Mouse (Mus musculus): Measurements from ENCODE around the gene Vps4b. TPM values are rescaled to one million over a fixed set of nuclear protein-coding genes. Genes with fewer than 3 reads are reported as not detected.

Vps4b gene
- 39.2 and 40.6 TPM in 2 replicates for polyA plus RNA-seq (2015; fragmentation: Nextera tagmentation; extraction: Ambion mirVana)

- H3K36me3 ChIP-seq, result no peaks in the 10 kb centered on the region
- H3K4me1 ChIP-seq (replicated peaks), result peaks cover 29% of the 10 kb centered on the region
- peak within 1 kb of the TSS; percentile 93 for H3K27ac ChIP-seq
- H3K9me3 ChIP-seq, result no peaks in the 10 kb centered on the region
- H3K27me3 ChIP-seq, result no peaks in the 10 kb centered on the region
- H3K4me2 ChIP-seq, result peak within 1 kb of the TSS; percentile 82
- H3K4me3 ChIP-seq, result peak within 1 kb of the TSS; percentile 95
- ATAC-seq (ENCODE audit: low FRiP score), result peak; percentile 100
- peak within 1 kb of the TSS; percentile 96 for H3K9ac ChIP-seq
- WGBS, result under 1% methylated on average over 23 of the region's 23 CpGs
Observed at GRCm38 (mm10) chr1:106796542-106796924, at the start of gene Vps4b. Gene Vps4b, minus strand, starts transcription at chr1:106796728.

GRCm38 (mm10) chr1:106828784-106829183 lies 32.3 kb upstream of the Vps4b start:
- Histone ChIP-seq H3K4me2 (no peak overlapping the region), H3K4me3 (no peak overlapping the region), H3K27me3 (no peaks in the 10 kb centered on the region), H3K27ac (no peak overlapping the region), H3K4me1 (replicated peaks) (no peaks in the 10 kb centered on the region), H3K9me3 (no peaks in the 10 kb centered on the region), H3K36me3 (no peaks in the 10 kb centered on the region), H3K9ac (no peak overlapping the region)
- no peak for ATAC-seq (ENCODE audit: low FRiP score)
- 81% methylated on average over 4 of the region's 4 CpGs for WGBS

GRCm38 (mm10) chr1:106822297-106822696 lies 25.8 kb upstream of the Vps4b start:
- ATAC-seq (ENCODE audit: low FRiP score), result no peak
- H3K27ac ChIP-seq, result no peak overlapping the region
- H3K36me3 ChIP-seq, result no peaks in the 10 kb centered on the region
- no peaks in the 10 kb centered on the region for H3K4me1 ChIP-seq (replicated peaks)
- H3K4me2 ChIP-seq, result no peak overlapping the region
- no peaks in the 10 kb centered on the region for H3K9me3 ChIP-seq
- no peak overlapping the region for H3K4me3 ChIP-seq
- WGBS, result 67% methylated on average over 3 of the region's 3 CpGs
- no peak overlapping the region for H3K9ac ChIP-seq
- no peaks in the 10 kb centered on the region for H3K27me3 ChIP-seq

GRCm38 (mm10) chr1:106818323-106818722 lies 21.8 kb upstream of the Vps4b start:
- H3K36me3 ChIP-seq, result no peaks in the 10 kb centered on the region
- H3K4me3 ChIP-seq, result no peak overlapping the region
- H3K4me2 ChIP-seq, result no peak overlapping the region
- H3K27me3 ChIP-seq, result no peaks in the 10 kb centered on the region
- H3K27ac ChIP-seq, result no peak overlapping the region
- no peaks in the 10 kb centered on the region for H3K4me1 ChIP-seq (replicated peaks)
- no peak overlapping the region for H3K9ac ChIP-seq
- 32% methylated on average over 4 of the region's 4 CpGs for WGBS
- no peak for ATAC-seq (ENCODE audit: low FRiP score)
- no peaks in the 10 kb centered on the region for H3K9me3 ChIP-seq

GRCm38 (mm10) chr1:106816766-106817165 lies 20.2 kb upstream of the Vps4b start:
- H3K9me3 ChIP-seq, result no peaks in the 10 kb centered on the region
- no peak overlapping the region; the same call in 1 of the 2 replicates for H3K9ac ChIP-seq
- no peaks in the 10 kb centered on the region for H3K4me1 ChIP-seq (replicated peaks)
- H3K4me3 ChIP-seq, result no peak overlapping the region
- no peak for ATAC-seq (ENCODE audit: low FRiP score)
- H3K27ac ChIP-seq, result no peak overlapping the region
- no peaks in the 10 kb centered on the region for H3K36me3 ChIP-seq
- H3K4me2 ChIP-seq, result no peak overlapping the region
- 89% methylated on average over 11 of the region's 11 CpGs for WGBS
- no peaks in the 10 kb centered on the region for H3K27me3 ChIP-seq

GRCm38 (mm10) chr1:106815265-106815664 lies 18.7 kb upstream of the Vps4b start:
- Histone ChIP-seq H3K4me1 (replicated peaks) (no peaks in the 10 kb centered on the region), H3K27ac (no peak overlapping the region), H3K36me3 (no peaks in the 10 kb centered on the region), H3K4me3 (no peak overlapping the region), H3K9me3 (no peaks in the 10 kb centered on the region), H3K4me2 (no peak overlapping the region), H3K27me3 (no peaks in the 10 kb centered on the region), H3K9ac (no peak overlapping the region)
- WGBS, result 91% methylated on average over 6 of the region's 6 CpGs
- ATAC-seq (ENCODE audit: low FRiP score), result no peak

GRCm38 (mm10) chr1:106814864-106815263 lies 18.3 kb upstream of the Vps4b start:
- no peaks in the 10 kb centered on the region for H3K9me3 ChIP-seq
- no peak for ATAC-seq (ENCODE audit: low FRiP score)
- no peak overlapping the region for H3K4me3 ChIP-seq
- no peak overlapping the region for H3K4me2 ChIP-seq
- no peaks in the 10 kb centered on the region for H3K27me3 ChIP-seq
- 72% methylated on average over 5 of the region's 5 CpGs for WGBS
- H3K9ac ChIP-seq, result no peak overlapping the region
- H3K27ac ChIP-seq, result no peak overlapping the region
- no peaks in the 10 kb centered on the region for H3K4me1 ChIP-seq (replicated peaks)
- no peaks in the 10 kb centered on the region for H3K36me3 ChIP-seq

GRCm38 (mm10) chr1:106799931-106800330 lies 3.4 kb upstream of the Vps4b start:
- ATAC-seq (ENCODE audit: low FRiP score), result no peak
- H3K27me3 ChIP-seq, result no peaks in the 10 kb centered on the region
- H3K9ac ChIP-seq, result no peak overlapping the region
- H3K4me1 ChIP-seq (replicated peaks), result peaks cover 13% of the 10 kb centered on the region
- no peaks in the 10 kb centered on the region for H3K9me3 ChIP-seq
- H3K4me2 ChIP-seq, result no peak overlapping the region
- no peaks in the 10 kb centered on the region for H3K36me3 ChIP-seq
- WGBS, result 85% methylated on average over 3 of the region's 3 CpGs
- no peak overlapping the region for H3K4me3 ChIP-seq
- no peak overlapping the region for H3K27ac ChIP-seq

- 62% methylated on average over 1 of the region's 1 CpGs for WGBS
- no peaks in the 10 kb centered on the region for H3K9me3 ChIP-seq
- no peak for ATAC-seq (ENCODE audit: low FRiP score)
Observed at GRCm38 (mm10) chr1:106799406-106799805, 2.9 kb upstream of the Vps4b start.

GRCm38 (mm10) chr1:106796987-106797779 lies 655 bp upstream of the Vps4b start:
- Histone ChIP-seq H3K4me3 (peak overlapping the region; percentile 95), H3K27me3 (no peaks in the 10 kb centered on the region), H3K9me3 (no peaks in the 10 kb centered on the region), H3K36me3 (no peaks in the 10 kb centered on the region), H3K9ac (0 out of 2 replicates have a peak overlapping the region, but pooled peaks have one; percentile 31), H3K4me1 (replicated peaks) (peaks cover 29% of the 10 kb centered on the region), H3K4me2 (peak overlapping the region; percentile 58), H3K27ac (no peak overlapping the region)
- WGBS, result 66% methylated on average over 7 of the region's 7 CpGs
- ATAC-seq (ENCODE audit: low FRiP score), result peak; percentile 57

More at GRCm38 (mm10) chr1:106799406-106799805, 2.9 kb upstream of the Vps4b start:
- H3K4me1 ChIP-seq (replicated peaks), result peaks cover 17% of the 10 kb centered on the region
- H3K27ac ChIP-seq, result no peak overlapping the region
- no peak overlapping the region for H3K4me3 ChIP-seq
- H3K9ac ChIP-seq, result no peak overlapping the region
- no peaks in the 10 kb centered on the region for H3K27me3 ChIP-seq
- no peaks in the 10 kb centered on the region for H3K36me3 ChIP-seq
- no peak overlapping the region for H3K4me2 ChIP-seq

GRCm38 (mm10) chr1:106795634-106796541 lies 640 bp downstream of the Vps4b start:
- Histone ChIP-seq H3K36me3 (no peaks in the 10 kb centered on the region), H3K27ac (peak overlapping the region; percentile 93), H3K9ac (peak overlapping the region; percentile 96), H3K27me3 (no peaks in the 10 kb centered on the region), H3K4me1 (replicated peaks) (peaks cover 29% of the 10 kb centered on the region), H3K9me3 (no peaks in the 10 kb centered on the region), H3K4me3 (peak overlapping the region; percentile 95), H3K4me2 (peak overlapping the region; percentile 82)
- peak; percentile 93 for ATAC-seq (ENCODE audit: low FRiP score)
- WGBS, result 4% methylated on average over 49 of the region's 51 CpGs

GRCm38 (mm10) chr1:106774896-106775295 lies 21.6 kb downstream of the Vps4b start:
- Histone ChIP-seq H3K4me2 (no peak overlapping the region), H3K4me1 (replicated peaks) (no peaks in the 10 kb centered on the region), H3K9ac (no peak overlapping the region), H3K27ac (no peak overlapping the region), H3K4me3 (no peak overlapping the region), H3K9me3 (no peaks in the 10 kb centered on the region), H3K36me3 (peaks cover 78% of the 10 kb centered on the region), H3K27me3 (no peaks in the 10 kb centered on the region)
- no peak for ATAC-seq (ENCODE audit: low FRiP score)
- 90% methylated on average over 4 of the region's 4 CpGs for WGBS
